Mouse (Mus musculus): ENCODE results near the gene Mypn. TPM values are rescaled to one million over a fixed set of nuclear protein-coding genes. Genes with fewer than 3 reads are reported as not detected.

Gene Mypn
- total and polyA plus RNA-seq, 2 experiments from 2014 or later, result 0.22 to 0.74 TPM

DNA sequence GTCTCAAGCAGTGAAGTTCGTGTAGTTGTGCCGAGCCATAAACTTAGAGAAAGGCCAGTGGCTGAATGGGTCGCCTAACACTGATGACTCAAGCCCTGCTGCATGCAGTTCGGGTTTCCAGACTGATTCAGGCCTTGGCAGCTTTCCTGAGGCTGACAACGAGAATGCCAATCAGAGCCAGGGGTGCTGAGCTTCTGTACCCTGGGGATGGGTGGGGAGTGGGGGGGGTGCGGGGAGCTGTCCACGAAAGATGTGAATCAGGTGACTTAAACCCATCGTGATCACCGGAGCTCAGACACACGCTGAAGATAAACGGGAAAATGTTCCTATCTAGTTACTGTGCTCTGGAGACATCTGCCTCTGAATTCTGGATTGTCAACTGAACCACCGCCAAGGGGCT, 20.6 kb upstream of the Mypn start:
- no peak for TF ChIP-seq CTCF (IDR thresholded peaks at IDR 0.05)
- WGBS, result 76% methylated on average over 12 of the region's 12 CpGs

DNA sequence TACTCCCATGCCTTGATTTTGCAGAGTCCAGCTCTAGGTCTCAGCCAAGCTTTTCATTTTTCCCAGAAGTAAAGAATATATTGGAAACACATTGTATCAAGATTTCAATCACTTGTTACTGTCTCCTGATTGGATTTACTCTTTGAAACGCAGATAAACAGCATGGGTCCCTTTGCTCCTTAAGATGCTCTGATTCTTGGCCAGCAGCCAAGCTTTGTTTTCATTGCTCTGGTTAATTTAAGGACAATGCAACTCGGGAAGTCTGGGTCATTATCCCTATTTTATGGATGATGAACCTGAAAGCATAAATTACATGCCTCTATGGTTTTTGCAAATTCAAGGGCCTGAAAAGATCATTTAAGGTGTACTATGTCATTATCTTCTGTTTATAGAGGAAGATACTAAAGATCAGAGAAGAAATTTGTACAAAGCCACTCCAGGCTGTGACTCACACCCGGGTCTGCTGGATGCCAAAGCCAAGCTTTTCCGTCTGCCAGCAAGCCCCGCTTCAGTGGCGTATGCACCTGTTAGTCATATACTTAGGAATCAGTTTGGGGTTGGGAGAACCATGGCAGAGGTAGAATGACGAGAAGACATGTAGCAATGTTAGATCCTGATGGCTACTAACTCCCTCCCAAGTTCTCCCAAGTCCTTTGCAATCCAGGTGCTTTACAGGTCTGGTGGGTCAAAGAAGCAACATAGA, 17.5 kb upstream of the Mypn start:
- no peak for TF ChIP-seq CTCF (IDR thresholded peaks at IDR 0.05)
- Histone ChIP-seq H3K27me3 (ENCODE audit: insufficient read depth, low read length) (no peaks in the 10 kb centered on the region), H3K36me3 (ENCODE audit: insufficient read depth, low read length) (no peaks in the 10 kb centered on the region), H3K4me2 (ENCODE audit: low read depth, low read length, poor library complexity, severe bottlenecking) (no peak overlapping the region), H3K4me1 (ENCODE audit: insufficient read depth, low read length) (no peaks in the 10 kb centered on the region), H3K9me3 (ENCODE audit: low read length) (no peaks in the 10 kb centered on the region), H3K4me3 (ENCODE audit: low read depth, low read length) (no peak overlapping the region), H3K9ac (replicated peaks; ENCODE audit: low read length, poor library complexity, severe bottlenecking) (no peak overlapping the region), H3K27ac (ENCODE audit: low read depth, low read length) (no peak overlapping the region)
- no peak for ATAC-seq (ENCODE audit: low FRiP score)
- WGBS, result 54% methylated on average over 7 of the region's 7 CpGs
- DNase-seq (ENCODE audit: low spot score), result peak; percentile 50

More for the DNA sequence above, 20.6 kb upstream of the Mypn start:
- no peak for ATAC-seq (ENCODE audit: low FRiP score)
- no peaks in the 10 kb centered on the region for H3K9me3 ChIP-seq (ENCODE audit: low read length)
- H3K4me1 ChIP-seq (ENCODE audit: insufficient read depth, low read length), result no peaks in the 10 kb centered on the region
- no peaks in the 10 kb centered on the region for H3K36me3 ChIP-seq (ENCODE audit: insufficient read depth, low read length)
- DNase-seq (ENCODE audit: low spot score), result no peak
- no peak overlapping the region for H3K27ac ChIP-seq (ENCODE audit: low read depth, low read length)
- H3K4me3 ChIP-seq (ENCODE audit: low read depth, low read length), result no peak overlapping the region
- no peak overlapping the region for H3K4me2 ChIP-seq (ENCODE audit: low read depth, low read length, poor library complexity, severe bottlenecking)
- H3K9ac ChIP-seq (replicated peaks; ENCODE audit: low read length, poor library complexity, severe bottlenecking), result no peak overlapping the region
- H3K27me3 ChIP-seq (ENCODE audit: insufficient read depth, low read length), result no peaks in the 10 kb centered on the region

DNA sequence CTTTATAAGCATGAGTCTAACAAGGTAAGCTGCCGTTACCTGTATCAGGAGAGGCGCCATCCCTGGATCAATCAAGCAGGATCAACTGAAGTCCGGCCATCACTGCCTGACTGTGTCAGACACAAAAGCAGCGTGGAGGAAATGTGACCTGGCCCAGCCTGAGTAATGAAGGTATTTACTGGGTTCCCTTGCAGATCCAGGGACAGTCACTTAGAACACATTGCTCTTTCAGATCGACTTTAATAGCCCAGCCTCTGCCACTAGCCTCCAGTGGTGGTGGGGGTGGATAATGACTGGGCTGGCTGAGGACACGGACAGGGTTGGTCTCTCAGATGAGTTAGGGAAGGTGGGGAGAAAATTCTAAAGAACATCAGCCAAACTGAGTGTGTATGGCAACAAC, 5.1 kb upstream of the Mypn start:
- H3K27ac ChIP-seq (ENCODE audit: low read depth, low read length), result no peak overlapping the region
- DNase-seq (ENCODE audit: low spot score) (no peak), ATAC-seq (ENCODE audit: low FRiP score) (no peak)
- H3K4me2 ChIP-seq (ENCODE audit: low read depth, low read length, poor library complexity, severe bottlenecking), result no peak overlapping the region
- no peaks in the 10 kb centered on the region for H3K36me3 ChIP-seq (ENCODE audit: insufficient read depth, low read length)
- no peaks in the 10 kb centered on the region for H3K9me3 ChIP-seq (ENCODE audit: low read length)
- H3K4me3 ChIP-seq (ENCODE audit: low read depth, low read length), result no peak overlapping the region
- no peaks in the 10 kb centered on the region for H3K27me3 ChIP-seq (ENCODE audit: insufficient read depth, low read length)
- no peak overlapping the region for H3K9ac ChIP-seq (replicated peaks; ENCODE audit: low read length, poor library complexity, severe bottlenecking)
- H3K4me1 ChIP-seq (ENCODE audit: insufficient read depth, low read length), result no peaks in the 10 kb centered on the region
- WGBS, result 65% methylated on average over 6 of the region's 6 CpGs
- no peak for TF ChIP-seq CTCF (IDR thresholded peaks at IDR 0.05)

DNA sequence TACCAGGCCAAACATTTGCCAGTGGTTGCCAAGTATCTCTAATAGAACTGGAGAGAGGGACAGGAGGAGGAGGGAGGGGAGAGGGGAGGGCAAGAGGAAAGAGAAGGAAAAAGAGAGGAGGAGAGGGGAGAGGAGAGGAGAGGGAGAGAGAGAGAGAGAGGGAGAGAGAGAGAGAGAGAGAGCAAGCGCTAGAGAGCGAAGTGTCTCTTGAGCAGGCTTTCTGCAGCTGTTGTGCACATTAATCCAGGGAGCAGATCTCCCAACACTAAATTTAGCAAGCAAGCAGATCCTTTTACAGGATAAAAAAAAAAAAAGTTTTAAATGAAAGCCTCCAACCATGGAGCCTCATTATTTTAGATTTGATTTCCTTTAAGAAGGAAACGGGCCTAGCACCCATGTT, 750 bp downstream of the Mypn start:
- H3K4me3 ChIP-seq (ENCODE audit: low read depth, low read length), result no peak overlapping the region
- no peak overlapping the region for H3K4me2 ChIP-seq (ENCODE audit: low read depth, low read length, poor library complexity, severe bottlenecking)
- DNase-seq (ENCODE audit: low spot score) (no peak), ATAC-seq (ENCODE audit: low FRiP score) (no peak)
- TF ChIP-seq CTCF (IDR thresholded peaks at IDR 0.05), result no peak
- no peaks in the 10 kb centered on the region for H3K27me3 ChIP-seq (ENCODE audit: insufficient read depth, low read length)
- no peaks in the 10 kb centered on the region for H3K9me3 ChIP-seq (ENCODE audit: low read length)
- no peaks in the 10 kb centered on the region for H3K4me1 ChIP-seq (ENCODE audit: insufficient read depth, low read length)
- H3K27ac ChIP-seq (ENCODE audit: low read depth, low read length), result no peak overlapping the region
- H3K36me3 ChIP-seq (ENCODE audit: insufficient read depth, low read length), result no peaks in the 10 kb centered on the region
- 74% methylated on average over 3 of the region's 3 CpGs for WGBS
- H3K9ac ChIP-seq (replicated peaks; ENCODE audit: low read length, poor library complexity, severe bottlenecking), result no peak overlapping the region

DNA sequence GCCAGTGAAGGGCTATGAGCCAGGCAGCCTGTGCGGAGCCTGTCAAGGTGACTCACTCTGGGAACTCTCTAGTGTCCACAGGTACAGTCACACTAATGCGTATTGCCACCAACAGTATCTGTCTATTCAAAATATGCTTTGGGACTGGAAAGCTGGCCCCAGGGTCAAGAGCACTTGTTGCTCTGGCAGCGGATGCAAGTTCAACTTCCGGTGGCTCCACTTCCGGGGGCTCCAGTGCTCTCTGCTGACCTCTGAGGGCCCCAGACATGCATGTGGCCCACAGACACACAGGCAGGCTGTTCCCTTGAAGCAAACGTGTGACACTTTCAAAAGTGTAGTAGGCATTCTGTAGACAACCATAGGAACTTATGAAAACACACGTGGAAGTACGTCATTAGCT, 2.2 kb downstream of the Mypn start:
- no peak for TF ChIP-seq CTCF (IDR thresholded peaks at IDR 0.05)
- WGBS, result 88% methylated on average over 8 of the region's 8 CpGs

DNA sequence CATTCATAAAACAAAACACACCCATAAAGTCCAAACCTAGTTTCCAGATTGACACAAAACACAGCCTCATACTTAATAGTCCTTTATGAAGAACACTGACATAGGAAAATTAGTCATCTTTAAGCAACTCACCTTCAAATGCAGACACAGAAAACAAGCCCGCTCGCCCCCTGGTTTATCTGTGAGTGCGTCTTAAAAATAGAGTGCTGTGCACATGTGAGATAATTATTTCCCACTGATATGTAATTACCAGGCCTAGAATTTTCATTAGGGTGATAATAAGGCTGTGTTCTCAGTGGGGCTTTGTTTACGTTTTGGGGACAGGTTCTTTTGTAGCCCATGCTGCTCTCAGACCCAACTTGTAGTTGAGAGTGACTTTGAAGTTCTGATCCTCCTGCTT, 4.7 kb downstream of the Mypn start:
- WGBS, result 85% methylated on average over 4 of the region's 4 CpGs

More for the DNA sequence above, 2.2 kb downstream of the Mypn start:
- no peak overlapping the region for H3K4me2 ChIP-seq (ENCODE audit: low read depth, low read length, poor library complexity, severe bottlenecking)
- no peaks in the 10 kb centered on the region for H3K27me3 ChIP-seq (ENCODE audit: insufficient read depth, low read length)
- H3K36me3 ChIP-seq (ENCODE audit: insufficient read depth, low read length), result no peaks in the 10 kb centered on the region
- DNase-seq (ENCODE audit: low spot score), result no peak
- no peaks in the 10 kb centered on the region for H3K4me1 ChIP-seq (ENCODE audit: insufficient read depth, low read length)
- no peak for ATAC-seq (ENCODE audit: low FRiP score)
- H3K9ac ChIP-seq (replicated peaks; ENCODE audit: low read length, poor library complexity, severe bottlenecking), result no peak overlapping the region
- H3K9me3 ChIP-seq (ENCODE audit: low read length), result no peaks in the 10 kb centered on the region
- H3K4me3 ChIP-seq (ENCODE audit: low read depth, low read length), result no peak overlapping the region
- H3K27ac ChIP-seq (ENCODE audit: low read depth, low read length), result no peak overlapping the region

More for the DNA sequence above, 4.7 kb downstream of the Mypn start:
- no peak for ATAC-seq (ENCODE audit: low FRiP score)
- Histone ChIP-seq H3K27me3 (ENCODE audit: insufficient read depth, low read length) (no peaks in the 10 kb centered on the region), H3K27ac (ENCODE audit: low read depth, low read length) (no peak overlapping the region), H3K36me3 (ENCODE audit: insufficient read depth, low read length) (no peaks in the 10 kb centered on the region), H3K4me2 (ENCODE audit: low read depth, low read length, poor library complexity, severe bottlenecking) (no peak overlapping the region), H3K9me3 (ENCODE audit: low read length) (no peaks in the 10 kb centered on the region), H3K4me1 (ENCODE audit: insufficient read depth, low read length) (no peaks in the 10 kb centered on the region), H3K9ac (replicated peaks; ENCODE audit: low read length, poor library complexity, severe bottlenecking) (no peak overlapping the region), H3K4me3 (ENCODE audit: low read depth, low read length) (no peak overlapping the region)
- DNase-seq (ENCODE audit: low spot score), result no peak
- no peak for TF ChIP-seq CTCF (IDR thresholded peaks at IDR 0.05)
